Mouse (Mus musculus): ENCODE results near the gene Ccm2. TPM values are rescaled to one million over a fixed set of nuclear protein-coding genes. Genes with fewer than 3 reads are reported as not detected.

Ccm2 gene
- polyA plus RNA-seq, 1 experiment from 2014 or later = 87.6 TPM

DNA sequence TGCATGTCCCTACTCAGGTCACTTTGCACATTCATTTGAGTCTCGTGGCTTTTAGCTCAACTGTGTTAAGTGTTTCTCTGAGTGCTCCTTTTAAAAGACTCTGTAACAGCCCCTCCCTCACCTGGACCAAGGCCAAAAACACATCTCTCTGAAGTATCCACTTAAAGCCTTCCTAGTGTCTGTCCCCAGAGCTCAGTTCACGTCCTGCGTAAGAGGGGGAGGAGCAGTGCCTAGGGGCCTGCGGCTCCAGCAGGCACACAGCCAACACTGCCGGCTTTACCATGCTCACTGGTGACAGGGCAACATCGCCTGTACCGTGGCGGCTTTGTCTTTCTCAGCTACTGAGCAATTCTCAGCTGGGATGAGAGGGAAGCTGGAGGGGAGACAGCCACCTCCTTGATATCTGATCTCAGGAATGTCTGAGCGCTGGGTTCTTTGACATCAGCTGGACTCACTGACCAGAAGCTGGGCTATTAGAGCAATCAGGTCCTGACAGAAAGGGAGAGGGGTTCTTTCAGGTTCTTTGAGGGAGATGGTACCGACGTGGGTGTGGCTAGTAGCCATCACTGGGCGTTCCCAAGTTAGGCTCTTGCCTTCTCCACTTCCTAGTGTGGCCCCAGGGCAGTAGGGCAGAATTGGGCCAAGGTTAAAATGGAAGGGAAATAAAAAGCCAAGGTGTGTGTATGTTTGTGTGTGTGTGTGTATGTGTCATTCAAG, 57.4 kb downstream of the Ccm2 start:
- 7% methylated on average over 12 of the region's 12 CpGs for WGBS
- Histone ChIP-seq H3K27ac (ENCODE audit: low read depth, low read length) (peak overlapping the region; percentile 97), H3K27me3 (ENCODE audit: control insufficient read depth, insufficient read depth, low read length) (no peaks in the 10 kb centered on the region), H3K4me2 (ENCODE audit: low read depth, low read length) (peak overlapping the region; percentile 99), H3K36me3 (ENCODE audit: control insufficient read depth, insufficient read depth, low read length) (peaks cover 25% of the 10 kb centered on the region; the same call in 1 of the 2 replicates), H3K4me3 (ENCODE audit: low read depth, low read length) (peak overlapping the region; percentile 76), H3K9me3 (ENCODE audit: control insufficient read depth, low read length) (no peaks in the 10 kb centered on the region), H3K4me1 (ENCODE audit: control insufficient read depth, insufficient read depth, low read length) (peaks cover 40% of the 10 kb centered on the region), H3K9ac (replicated peaks; ENCODE audit: low read depth, low read length) (peak overlapping the region; percentile 95)
- ATAC-seq (ENCODE audit: low read depth) = peak; percentile 38; the same call in 1 of the 2 replicates

GRCm38 (mm10) chr11:6604604-6604936, 57.9 kb downstream of the Ccm2 start:
- Histone ChIP-seq H3K4me3 (ENCODE audit: low read depth, low read length) (peak overlapping the region; percentile 76), H3K27me3 (ENCODE audit: control insufficient read depth, insufficient read depth, low read length) (no peaks in the 10 kb centered on the region), H3K9ac (replicated peaks; ENCODE audit: low read depth, low read length) (peak overlapping the region; percentile 95), H3K4me1 (ENCODE audit: control insufficient read depth, insufficient read depth, low read length) (peaks cover 35% of the 10 kb centered on the region), H3K27ac (ENCODE audit: low read depth, low read length) (peak overlapping the region; percentile 97), H3K36me3 (ENCODE audit: control insufficient read depth, insufficient read depth, low read length) (peaks cover 25% of the 10 kb centered on the region; the same call in 1 of the 2 replicates), H3K9me3 (ENCODE audit: control insufficient read depth, low read length) (no peaks in the 10 kb centered on the region), H3K4me2 (ENCODE audit: low read depth, low read length) (peak overlapping the region; percentile 99)
- no peak for ATAC-seq (ENCODE audit: low read depth)

DNA sequence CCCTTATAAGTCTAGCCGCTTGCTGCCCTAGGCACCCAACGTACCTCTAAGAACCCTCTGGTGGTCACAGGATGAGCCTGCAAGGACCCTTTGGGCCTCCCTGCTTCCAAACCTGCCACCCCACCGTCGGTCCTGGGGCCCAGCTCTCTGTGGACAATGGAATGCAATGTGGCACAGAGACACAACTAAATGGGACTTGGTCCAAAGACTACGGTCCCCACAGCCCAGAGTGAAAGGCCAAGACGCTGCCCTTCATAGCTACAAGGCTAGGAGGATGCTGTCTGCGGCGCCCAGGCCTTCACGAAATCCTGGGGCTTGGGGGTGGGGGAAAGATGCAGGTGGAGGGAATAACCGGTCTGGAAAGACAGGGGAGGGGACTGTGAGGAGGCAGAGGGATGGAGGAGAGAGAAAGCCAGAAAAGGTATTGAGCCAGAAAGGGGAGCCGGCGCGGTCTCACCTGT, 58.4 kb downstream of the Ccm2 start:
- Histone ChIP-seq H3K4me2 (ENCODE audit: low read depth, low read length) (peak overlapping the region; percentile 99), H3K9me3 (ENCODE audit: control insufficient read depth, low read length) (no peaks in the 10 kb centered on the region), H3K27me3 (ENCODE audit: control insufficient read depth, insufficient read depth, low read length) (no peaks in the 10 kb centered on the region), H3K4me3 (ENCODE audit: low read depth, low read length) (peak overlapping the region; percentile 76), H3K4me1 (ENCODE audit: control insufficient read depth, insufficient read depth, low read length) (peaks cover 30% of the 10 kb centered on the region), H3K27ac (ENCODE audit: low read depth, low read length) (peak overlapping the region; percentile 97), H3K9ac (replicated peaks; ENCODE audit: low read depth, low read length) (peak overlapping the region; percentile 95), H3K36me3 (ENCODE audit: control insufficient read depth, insufficient read depth, low read length) (peaks cover 25% of the 10 kb centered on the region; the same call in 1 of the 2 replicates)
- WGBS = 7% methylated on average over 13 of the region's 13 CpGs
- ATAC-seq (ENCODE audit: low read depth) = 0 out of 2 replicates have a peak, but pooled peaks have one; percentile 1

- Histone ChIP-seq H3K4me1 (ENCODE audit: control insufficient read depth, insufficient read depth, low read length) (peaks cover 24% of the 10 kb centered on the region), H3K9ac (replicated peaks; ENCODE audit: low read depth, low read length) (peak within 1 kb of the TSS; percentile 95), H3K27me3 (ENCODE audit: control insufficient read depth, insufficient read depth, low read length) (no peaks in the 10 kb centered on the region), H3K27ac (ENCODE audit: low read depth, low read length) (peak within 1 kb of the TSS; percentile 97), H3K9me3 (ENCODE audit: control insufficient read depth, low read length) (no peaks in the 10 kb centered on the region), H3K4me3 (ENCODE audit: low read depth, low read length) (peak within 1 kb of the TSS; percentile 76), H3K4me2 (ENCODE audit: low read depth, low read length) (peak within 1 kb of the TSS; percentile 99), H3K36me3 (ENCODE audit: control insufficient read depth, insufficient read depth, low read length) (peaks cover 20% of the 10 kb centered on the region; the same call in 1 of the 2 replicates)
- WGBS = 4% methylated on average over 28 of the region's 41 CpGs
- ATAC-seq (ENCODE audit: low read depth) = peak; percentile 92
Observed at GRCm38 (mm10) chr11:6605491-6606399, 59.1 kb downstream of the Ccm2 start, which contains the start of gene Nacad. TSS of gene Nacad (minus strand) at chr11:6606053.

- Histone ChIP-seq H3K9ac (replicated peaks; ENCODE audit: low read depth, low read length) (no peak overlapping the region), H3K36me3 (ENCODE audit: control insufficient read depth, insufficient read depth, low read length) (peaks cover 71% of the 10 kb centered on the region), H3K4me3 (ENCODE audit: low read depth, low read length) (no peak overlapping the region), H3K4me2 (ENCODE audit: low read depth, low read length) (no peak overlapping the region), H3K4me1 (ENCODE audit: control insufficient read depth, insufficient read depth, low read length) (no peaks in the 10 kb centered on the region), H3K27me3 (ENCODE audit: control insufficient read depth, insufficient read depth, low read length) (no peaks in the 10 kb centered on the region), H3K9me3 (ENCODE audit: control insufficient read depth, low read length) (no peaks in the 10 kb centered on the region), H3K27ac (ENCODE audit: low read depth, low read length) (no peak overlapping the region)
- ATAC-seq (ENCODE audit: low read depth) = no peak
- 96% methylated on average over 12 of the region's 12 CpGs for WGBS
Observed at GRCm38 (mm10) chr11:6615250-6616205, 68.8 kb downstream of the Ccm2 start.

- no peak overlapping the region for H3K9ac ChIP-seq (replicated peaks; ENCODE audit: low read depth, low read length)
- peaks cover 35% of the 10 kb centered on the region for H3K36me3 ChIP-seq (ENCODE audit: control insufficient read depth, insufficient read depth, low read length)
- 90% methylated on average over 10 of the region's 10 CpGs for WGBS
- H3K4me2 ChIP-seq (ENCODE audit: low read depth, low read length) = no peak overlapping the region
- peaks cover 19% of the 10 kb centered on the region for H3K4me1 ChIP-seq (ENCODE audit: control insufficient read depth, insufficient read depth, low read length)
- no peak overlapping the region for H3K4me3 ChIP-seq (ENCODE audit: low read depth, low read length)
- no peak overlapping the region for H3K27ac ChIP-seq (ENCODE audit: low read depth, low read length)
- H3K9me3 ChIP-seq (ENCODE audit: control insufficient read depth, low read length) = no peaks in the 10 kb centered on the region
- H3K27me3 ChIP-seq (ENCODE audit: control insufficient read depth, insufficient read depth, low read length) = no peaks in the 10 kb centered on the region
- no peak for ATAC-seq (ENCODE audit: low read depth)
Observed at GRCm38 (mm10) chr11:6623704-6624103, 77.0 kb downstream of the Ccm2 start.

GRCm38 (mm10) chr11:6624619-6625382, 78.1 kb downstream of the Ccm2 start:
- Histone ChIP-seq H3K4me1 (ENCODE audit: control insufficient read depth, insufficient read depth, low read length) (peaks cover 19% of the 10 kb centered on the region), H3K36me3 (ENCODE audit: control insufficient read depth, insufficient read depth, low read length) (peaks cover 25% of the 10 kb centered on the region), H3K27ac (ENCODE audit: low read depth, low read length) (no peak overlapping the region), H3K4me2 (ENCODE audit: low read depth, low read length) (peak overlapping the region; percentile 66), H3K4me3 (ENCODE audit: low read depth, low read length) (peak overlapping the region; percentile 68), H3K27me3 (ENCODE audit: control insufficient read depth, insufficient read depth, low read length) (no peaks in the 10 kb centered on the region), H3K9ac (replicated peaks; ENCODE audit: low read depth, low read length) (peak overlapping the region; percentile 61; the same call in 1 of the 2 replicates), H3K9me3 (ENCODE audit: control insufficient read depth, low read length) (no peaks in the 10 kb centered on the region)
- ATAC-seq (ENCODE audit: low read depth) = no peak
- WGBS = 77% methylated on average over 14 of the region's 14 CpGs
